Mouse (Mus musculus) spleen, adult 2 months (tissue): Measurements from ENCODE around the gene Pqlc2. TPM values are rescaled to one million over a fixed set of nuclear protein-coding genes. Genes with fewer than 3 reads are reported as not detected.

Experiments
- DNase-seq, 2 experiments: peaks; one replicate each; pipeline versions ENCODE4 v3.0.0 to v3.0.0-alpha.2; 2012 to 2021; ENCODE audit warnings: low spot score in 2 of 2, low read depth in 1 of 2
- H3K27ac ChIP-seq: fragments of 200-500 bp; 2 replicates; pipeline ENCODE4 v1.5.1; 2012; ENCODE audit warnings: low read length, inconsistent platforms; ENCODE audit not compliant: insufficient read depth
- H3K27me3 ChIP-seq: fragments of 200-500 bp; 2 replicates; pipeline ENCODE4 v1.6.1; 2012; ENCODE audit warnings: mild to moderate bottlenecking, moderate library complexity, low read length, inconsistent platforms; ENCODE audit not compliant: control insufficient read depth, insufficient read depth
- H3K36me3 ChIP-seq: fragments of 200-500 bp; 2 replicates; pipeline ENCODE4 v1.6.1; 2012; ENCODE audit warnings: mild to moderate bottlenecking, low read length, inconsistent platforms; ENCODE audit not compliant: control insufficient read depth, insufficient read depth
- H3K4me1 ChIP-seq: fragments of 200-500 bp; 2 replicates; pipeline ENCODE4 v1.6.1; 2011; ENCODE audit warnings: inconsistent platforms; ENCODE audit not compliant: control insufficient read depth, insufficient read depth, insufficient read length
- H3K4me3 ChIP-seq: fragments of 200-500 bp; 2 replicates; pipeline ENCODE4 v1.5.1; 2011; ENCODE audit warnings: mild to moderate bottlenecking, inconsistent platforms; ENCODE audit not compliant: insufficient read depth, insufficient read length; ENCODE audit errors: extremely low read depth
- CTCF ChIP-seq: fragments of 200-500 bp; IDR thresholded peaks from 2 replicates; pipeline ENCODE4 v1.5.1; 2011; ENCODE audit warnings: mild to moderate bottlenecking, inconsistent platforms; ENCODE audit not compliant: insufficient read depth, insufficient read length, insufficient replicate concordance; ENCODE audit errors: extremely low read depth
- POLR2A ChIP-seq: fragments of 200-500 bp; IDR thresholded peaks from 2 replicates; pipeline ENCODE4 v1.6.1; 2011; ENCODE audit warnings: low read depth, low read length, inconsistent platforms
- WGBS: fragments of 180-500 bp; shearing (Covaris S2); methylation state at CpG from one replicate; pipeline ENCODE4 v1.1.7; 2018; 5-methylcytosine and 5-hydroxymethylcytosine counted together
- polyA plus RNA-seq: library from polyadenylated mRNA; depleted of rRNA; stranded (reverse); fragments of >200 nt; gene quantifications from 2 replicates; pipeline ENCODE4 v1.2.3, GENCODE M21; 2012

The Pqlc2 gene
- polyA plus RNA-seq, 1 experiment, result 48.3 TPM

DNA sequence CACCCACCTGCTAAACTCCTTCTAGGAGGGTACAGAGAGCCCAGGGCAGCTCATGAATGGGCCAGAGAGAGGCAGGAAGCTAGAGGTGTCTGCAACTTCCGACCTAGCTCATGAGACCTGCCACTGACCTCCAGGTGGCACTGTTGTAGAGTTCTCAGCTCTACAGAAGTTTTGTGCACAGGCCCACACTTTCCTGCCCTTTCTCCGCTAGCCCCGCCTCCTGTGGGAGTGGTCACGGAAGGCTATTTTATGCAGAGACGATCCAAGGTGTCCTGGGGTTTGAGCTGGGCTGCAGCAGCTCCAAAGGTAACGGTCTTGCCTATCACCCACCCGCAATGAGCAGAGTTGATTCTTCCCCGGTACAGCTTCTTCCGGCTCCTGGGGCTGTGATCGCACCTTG, 20.1 kb upstream of the Pqlc2 start:
- peak; percentile 55; the same call in 1 of the 2 replicates for TF ChIP-seq CTCF
- no peak; the same call in 1 of the 2 replicates for TF ChIP-seq POLR2A
- no peaks in the 10 kb centered on the region for H3K4me1 ChIP-seq
- no peaks in the 10 kb centered on the region for H3K27me3 ChIP-seq
- WGBS, result 3% methylated on average over 10 of the region's 10 CpGs
- no peaks in the 10 kb centered on the region for H3K36me3 ChIP-seq
- DNase-seq, result peak; percentile 81 to 88
- peak overlapping the region; percentile 2; the same call in 1 of the 2 replicates for H3K27ac ChIP-seq
- H3K4me3 ChIP-seq, result peak overlapping the region; percentile 67

DNA sequence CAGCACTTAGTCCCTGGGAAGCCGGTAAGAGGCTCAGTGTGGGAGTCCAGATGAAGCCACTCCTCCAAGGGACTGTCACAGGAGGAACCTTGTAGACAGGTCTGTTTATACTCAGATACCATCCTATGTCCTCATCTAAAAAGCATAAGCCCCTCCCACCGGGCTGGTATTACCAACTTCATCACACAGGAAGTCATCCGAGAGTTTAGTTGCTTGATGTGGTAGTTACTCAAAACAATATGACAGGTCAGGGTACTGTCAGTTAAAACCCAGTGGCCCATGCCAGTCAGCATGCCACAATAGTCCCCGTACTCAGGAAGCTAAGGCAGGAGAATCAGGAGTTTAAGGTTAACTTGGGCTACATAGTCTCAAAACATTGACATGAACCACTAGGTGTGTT, 9.2 kb upstream of the Pqlc2 start:
- Histone ChIP-seq H3K27ac (no peak overlapping the region), H3K4me3 (no peak overlapping the region), H3K27me3 (no peaks in the 10 kb centered on the region), H3K36me3 (no peaks in the 10 kb centered on the region; the same call in 1 of the 2 replicates), H3K4me1 (no peaks in the 10 kb centered on the region)
- no peak for DNase-seq
- no peak for TF ChIP-seq CTCF
- no peak for TF ChIP-seq POLR2A
- WGBS, result 80% methylated on average over 4 of the region's 4 CpGs

- Histone ChIP-seq H3K4me3 (no peak overlapping the region), H3K27me3 (no peaks in the 10 kb centered on the region), H3K27ac (no peak overlapping the region), H3K36me3 (peaks cover 3% of the 10 kb centered on the region; the same call in 1 of the 2 replicates), H3K4me1 (no peaks in the 10 kb centered on the region)
- no peak for DNase-seq
- TF ChIP-seq POLR2A, result no peak
- no peak for TF ChIP-seq CTCF
- WGBS, result 84% methylated on average over 11 of the region's 11 CpGs
Measured at GRCm38 (mm10) chr4:139318449-139318848, 7.9 kb upstream of the Pqlc2 start.

DNA sequence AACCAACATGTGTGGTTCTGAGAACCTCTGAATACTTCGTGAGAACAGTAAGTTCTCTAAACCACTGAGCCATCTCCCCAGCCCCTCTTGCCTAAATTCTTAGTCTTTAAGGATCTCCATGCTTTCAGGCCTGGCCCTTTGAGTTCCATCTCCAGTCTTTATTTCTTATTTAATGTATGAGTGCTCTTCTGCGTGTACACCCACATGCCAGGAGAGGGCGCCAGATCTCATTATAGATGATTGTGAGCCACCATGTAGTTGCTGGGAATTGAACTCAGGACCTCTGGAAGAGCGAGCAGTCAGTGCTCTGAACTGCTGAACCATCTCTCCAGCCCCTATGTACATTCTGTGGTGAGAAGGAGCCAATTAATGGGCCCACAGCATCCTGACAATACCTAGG, 2.1 kb upstream of the Pqlc2 start:
- H3K36me3 ChIP-seq, result peaks cover 3% of the 10 kb centered on the region; the same call in 1 of the 2 replicates
- TF ChIP-seq POLR2A (no peak), CTCF (peak; percentile 17; the same call in 1 of the 2 replicates)
- WGBS, result 57% methylated on average over 4 of the region's 4 CpGs
- no peak overlapping the region for H3K27ac ChIP-seq
- H3K4me1 ChIP-seq, result peaks cover 20% of the 10 kb centered on the region
- DNase-seq, result peak; percentile 30 to 55
- H3K4me3 ChIP-seq, result no peak overlapping the region
- no peaks in the 10 kb centered on the region for H3K27me3 ChIP-seq

- H3K27me3 ChIP-seq, result no peaks in the 10 kb centered on the region
- peaks cover 3% of the 10 kb centered on the region; the same call in 1 of the 2 replicates for H3K36me3 ChIP-seq
- peaks cover 22% of the 10 kb centered on the region for H3K4me1 ChIP-seq
- no peak for DNase-seq
- peak overlapping the region; percentile 73; the same call in 1 of the 2 replicates for H3K4me3 ChIP-seq
- 40% methylated on average over 14 of the region's 14 CpGs for WGBS
- no peak for TF ChIP-seq POLR2A
- no peak for TF ChIP-seq CTCF
- no peak overlapping the region for H3K27ac ChIP-seq
Measured at GRCm38 (mm10) chr4:139311707-139312106, 1.2 kb upstream of the Pqlc2 start.

- TF ChIP-seq POLR2A (no peak), CTCF (no peak)
- no peak overlapping the region for H3K27ac ChIP-seq
- H3K27me3 ChIP-seq, result no peaks in the 10 kb centered on the region
- no peak for DNase-seq
- H3K36me3 ChIP-seq, result peaks cover 3% of the 10 kb centered on the region; the same call in 1 of the 2 replicates
- under 1% methylated on average over 53 of the region's 53 CpGs for WGBS
- H3K4me3 ChIP-seq, result peak overlapping the region; percentile 73
- H3K4me1 ChIP-seq, result peaks cover 22% of the 10 kb centered on the region
Measured at GRCm38 (mm10) chr4:139310899-139311701, 592 bp upstream of the Pqlc2 start.

DNA sequence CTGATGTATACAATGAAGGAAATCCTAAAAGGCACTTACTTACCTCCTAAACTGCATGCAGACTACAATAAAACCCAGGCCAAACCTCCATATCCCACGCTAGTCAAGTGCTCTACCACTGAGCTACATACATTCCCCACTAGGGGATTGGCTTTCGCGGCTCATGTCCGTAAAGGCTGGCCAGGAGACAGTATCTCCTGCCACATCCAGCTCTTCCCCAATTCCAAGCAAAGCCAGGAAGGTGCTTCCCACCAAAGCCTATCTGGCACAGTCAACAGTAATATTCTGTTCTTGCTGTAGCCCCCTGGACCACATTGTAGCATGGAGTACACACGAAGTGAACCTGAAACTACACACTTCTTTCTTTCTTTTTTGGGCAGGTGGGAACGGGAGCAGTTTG, 857 bp downstream of the Pqlc2 start:
- TF ChIP-seq POLR2A, result no peak
- no peak for TF ChIP-seq CTCF
- H3K36me3 ChIP-seq, result peaks cover 3% of the 10 kb centered on the region; the same call in 1 of the 2 replicates
- no peak for DNase-seq
- no peaks in the 10 kb centered on the region for H3K27me3 ChIP-seq
- no peak overlapping the region; the same call in 1 of the 2 replicates for H3K27ac ChIP-seq
- H3K4me3 ChIP-seq, result peak overlapping the region; percentile 73
- WGBS, result 59% methylated on average over 6 of the region's 6 CpGs
- H3K4me1 ChIP-seq, result peaks cover 27% of the 10 kb centered on the region
